8 mouse cellular contexts compared by ENCODE assay signal in the genomic region with DNA sequence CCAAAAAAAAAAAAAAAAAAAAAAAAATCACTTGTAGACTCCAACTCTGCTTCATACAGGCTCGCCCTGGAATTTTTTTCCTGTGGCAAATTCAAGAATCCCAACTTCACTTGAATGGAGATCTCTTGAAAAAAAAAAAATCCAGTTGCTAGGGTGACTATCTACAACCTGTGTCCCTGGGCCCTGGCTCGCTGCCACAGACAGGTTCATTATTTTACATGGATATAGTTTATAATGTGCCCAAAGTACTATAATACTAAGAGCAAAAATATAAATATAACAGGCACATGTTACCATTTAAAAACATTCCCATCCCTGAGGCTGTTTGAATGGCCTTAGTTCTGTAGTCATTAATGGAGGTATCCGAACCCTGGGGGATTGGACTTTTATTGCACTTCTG. TPM values are rescaled to one million over a fixed set of nuclear protein-coding genes. Genes with fewer than 3 reads are reported as not detected.
DNase-seq lines count a peak whose midpoint lies in the region; ATAC-seq and TF ChIP-seq lines count a peak whose summit lies in the region.

No protein-coding gene starts in this region.

- no peak for TF ChIP-seq POLR2A in kidney, adult 2 months (IDR thresholded peaks at IDR 0.05; ENCODE audit: low read depth, low read length)

- WGBS in kidney, adult 2 months, result 46% methylated on average over 3 of the region's 3 CpGs
- WGBS in hindbrain, embryonic 11.5 days, result 43% methylated on average over 3 of the region's 3 CpGs

- no peak for DNase-seq in kidney, adult 2 months
- no peak for DNase-seq in kidney, adult 9 months
- DNase-seq in brain, embryonic 18.5 days (ENCODE audit: low read depth, low spot score), result peak; percentile 8
- no peak for DNase-seq in hindbrain, embryonic 11.5 days (ENCODE audit: low spot score)
- DNase-seq in lung, postnatal 14 days, result peak; percentile 1
- no peak for DNase-seq in c-Kit-positive CD71-positive TER-119-positive erythroid progenitor cells, embryonic 14.5 days (ENCODE audit: low spot score)
- no peak for DNase-seq in left cerebral cortex, postnatal 25 days (ENCODE audit: low spot score in 2 of 2)
- no peak for DNase-seq in thymus, postnatal 10 days (ENCODE audit: low spot score in 2 of 2)

- TF ChIP-seq CTCF in kidney, adult 2 months (conservative IDR thresholded peaks at IDR 0.05; ENCODE audit: insufficient read depth, insufficient read length, low read depth, low read length), result no peak

- peak overlapping the region; percentile 82 for H3K4me3 ChIP-seq in kidney, adult 2 months (ENCODE audit: insufficient read depth, low read depth, low read length)
- H3K4me3 ChIP-seq in hindbrain, embryonic 11.5 days (ENCODE audit: low read depth, low read length), result peak overlapping the region; percentile 40

- peaks cover 2% of the 10 kb centered on the region; the same call in 1 of the 2 replicates for H3K4me1 ChIP-seq in kidney, adult 2 months (ENCODE audit: control insufficient read depth, insufficient read depth, low read length)
- H3K4me1 ChIP-seq in hindbrain, embryonic 11.5 days (replicated peaks; ENCODE audit: control insufficient read depth, insufficient read depth, low read length), result no peaks in the 10 kb centered on the region

- H3K9me3 ChIP-seq in hindbrain, embryonic 11.5 days (ENCODE audit: control insufficient read depth, low read length), result no peaks in the 10 kb centered on the region

- ATAC-seq in hindbrain, embryonic 11.5 days (ENCODE audit: low FRiP score), result no peak

- H3K27ac ChIP-seq in kidney, adult 2 months (ENCODE audit: insufficient read depth, low read depth, low read length), result no peak overlapping the region
- H3K27ac ChIP-seq in hindbrain, embryonic 11.5 days (ENCODE audit: low read depth, low read length), result 0 out of 2 replicates have a peak overlapping the region, but pooled peaks have one; percentile 37

- intact Hi-C loops in left cerebral cortex, postnatal 25 days (cut with DNase I), result loop anchor here (5.0 kb wide), 1 partner anchor 127 kb away; the partner anchor contains the start of gene Dhrs7

- H3K4me2 ChIP-seq in hindbrain, embryonic 11.5 days (replicated peaks; ENCODE audit: low read depth, low read length), result peak overlapping the region; percentile 29

- peak overlapping the region; percentile 42; the same call in 1 of the 2 replicates for H3K9ac ChIP-seq in hindbrain, embryonic 11.5 days (ENCODE audit: low read depth, low read length)

- H3K36me3 ChIP-seq in kidney, adult 2 months (ENCODE audit: control insufficient read depth, insufficient read depth, low read length), result no peaks in the 10 kb centered on the region
- no peaks in the 10 kb centered on the region for H3K36me3 ChIP-seq in hindbrain, embryonic 11.5 days (ENCODE audit: control insufficient read depth, insufficient read depth, low read length)

- H3K27me3 ChIP-seq in kidney, adult 2 months (replicated peaks; ENCODE audit: control insufficient read depth, insufficient read depth, low read length), result no peaks in the 10 kb centered on the region
- no peaks in the 10 kb centered on the region for H3K27me3 ChIP-seq in hindbrain, embryonic 11.5 days (ENCODE audit: control insufficient read depth, insufficient read depth, low read length)

RNA-seq across cellular contexts. Expression of gene Pcnx4, which starts 0.6 kb away (rescaled TPM):
- 3.2 and 3.4 TPM in 2 replicates for polyA plus RNA-seq in kidney, adult 2 months (2012; rRNA removed)
- 16.2 and 16.6 TPM in 2 replicates for polyA plus RNA-seq in hindbrain, embryonic 11.5 days (2014; fragmentation: Nextera tagmentation; extraction: Ambion mirVana)
- total RNA-seq in left cerebral cortex, postnatal 25 days (2021), result 10 to 100 TPM; 32.0 to 33.3 TPM

Comparison
In these comparisons a context has a peak if more than half of its experiments do, and no peak if none do; other contexts are left out.
1. DNase-seq: peak in brain, embryonic 18.5 days (single experiment) and lung, postnatal 14 days (single experiment); none in kidney, adult 2 months (single experiment), kidney, adult 9 months (single experiment), hindbrain, embryonic 11.5 days (single experiment), c-Kit-positive CD71-positive TER-119-positive erythroid progenitor cells, embryonic 14.5 days (single experiment), left cerebral cortex, postnatal 25 days (0 of 2) and thymus, postnatal 10 days (0 of 2).